Mouse (Mus musculus) cerebellum, postnatal 14 days (tissue): ENCODE measurements around the gene Ccdc114.

Experiments
- DNase-seq, 2 experiments: peaks; one replicate each; pipeline ENCODE4 v3.0.0; 2021; ENCODE audit warnings: mixed read lengths in 2 of 2

Gene Ccdc114

GRCm38 (mm10) chr7:45988344-45988743, 64.5 kb downstream of the Ccdc114 start:
- DNase-seq = no peak

- DNase-seq = no peak
Measured at GRCm38 (mm10) chr7:45992470-45992869, 68.6 kb downstream of the Ccdc114 start.
